Mouse (Mus musculus) cerebellum, adult (tissue): ENCODE data around the gene Rasl11a.
"Not testable (repeated sequence)": the region's sequence is repeated elsewhere in the genome, so short reads cannot be mapped to it uniquely, and the experiment has no call there.

Experiments used
- ATAC-seq: cut with Nextera tagmentation; 2 replicates; pipeline ENCODE4 v1.9.2; 2017; ENCODE audit warnings: mild to moderate bottlenecking, moderate library complexity, mixed read lengths; ENCODE audit not compliant: insufficient number of reproducible peaks, low FRiP score, low TSS enrichment

The Rasl11a gene

DNA sequence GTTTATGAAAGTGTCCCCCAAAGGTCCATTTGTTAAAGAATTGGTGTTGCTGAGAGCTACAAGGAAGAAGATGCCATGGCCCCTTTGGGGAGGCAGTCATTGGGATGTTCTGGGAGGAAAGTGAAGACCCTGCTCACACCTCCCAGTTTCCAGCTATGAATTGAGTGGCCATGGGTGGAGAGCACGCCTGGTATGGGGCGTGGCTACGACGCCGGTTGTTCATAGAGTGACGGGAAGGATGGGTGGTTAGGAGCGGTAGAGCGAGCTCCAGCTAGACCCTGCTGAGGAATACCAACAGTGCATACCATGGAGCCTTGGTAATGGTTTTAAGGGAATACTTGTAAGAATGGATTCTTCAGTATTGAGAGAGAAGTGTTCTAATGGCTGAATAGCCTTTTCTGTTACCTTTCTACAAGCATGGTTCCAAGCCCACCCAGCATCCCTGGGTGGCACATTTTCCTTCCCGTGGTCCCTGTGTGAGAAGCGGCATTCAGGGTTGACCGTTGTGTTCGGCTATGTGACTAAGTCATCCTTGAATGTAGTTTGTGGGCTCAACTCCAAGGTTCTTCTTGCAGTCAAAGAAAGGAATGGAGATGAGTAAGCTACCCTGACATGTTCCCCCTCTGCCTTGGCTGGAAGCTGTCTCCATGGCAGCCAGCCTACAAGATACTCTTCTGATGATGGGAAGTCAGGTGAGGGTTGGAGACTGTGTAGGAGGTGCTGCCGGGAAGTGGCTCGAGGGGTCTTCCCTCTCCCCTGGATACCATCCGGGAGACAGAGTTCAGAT is 38.8 kb downstream of the Rasl11a start:
- ATAC-seq = no peak

GRCm38 (mm10) chr5:146891127-146891526 is 46.3 kb downstream of the Rasl11a start:
- no peak for ATAC-seq

DNA sequence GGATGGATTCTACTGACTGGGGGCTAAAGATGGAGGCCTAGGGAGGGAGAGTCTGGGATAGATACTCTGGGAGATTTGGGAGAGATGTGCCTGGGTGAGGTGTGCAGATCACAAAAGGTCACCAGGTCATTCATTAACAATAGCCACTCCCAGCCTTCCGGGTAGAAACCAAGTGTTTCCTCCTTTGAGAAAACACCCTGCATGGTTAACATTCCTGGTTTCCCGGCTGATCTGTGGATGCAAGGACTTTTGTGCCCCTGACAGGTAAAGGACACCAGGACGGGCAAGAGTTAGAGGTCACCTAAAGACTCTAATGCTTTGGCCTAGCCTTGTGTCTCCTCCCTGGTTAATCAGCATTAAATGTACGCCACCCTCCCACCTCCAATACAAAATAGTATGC is 48.0 kb downstream of the Rasl11a start:
- no peak for ATAC-seq

GRCm38 (mm10) chr5:146893478-146894182 is 48.8 kb downstream of the Rasl11a start:
- ATAC-seq = no peak

DNA sequence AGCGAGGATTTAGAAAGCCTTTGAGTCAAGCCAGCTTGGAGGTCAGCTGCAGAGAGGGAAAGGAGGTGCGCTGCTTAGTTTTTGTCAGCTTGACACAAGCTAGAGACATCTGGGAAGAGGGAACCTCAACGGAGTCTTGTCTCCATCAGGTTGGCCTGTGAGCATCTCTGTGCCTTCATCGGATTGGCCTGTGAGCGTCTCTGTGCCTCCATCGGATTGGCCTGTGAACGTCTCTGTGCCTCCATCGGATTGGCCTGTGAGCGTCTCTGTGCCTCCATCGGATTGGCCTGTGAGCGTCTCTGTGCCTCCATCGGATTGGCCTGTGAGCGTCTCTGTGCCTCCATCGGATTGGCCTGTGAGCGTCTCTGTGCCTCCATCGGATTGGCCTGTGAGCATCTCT is 50.8 kb downstream of the Rasl11a start:
- not testable (repeated sequence) for ATAC-seq

GRCm38 (mm10) chr5:146896973-146897372 is 52.1 kb downstream of the Rasl11a start:
- no peak for ATAC-seq
